Mouse (Mus musculus) mesoderm, embryonic 11.5 days (tissue): ENCODE measurements around the gene Gm20696.

Source experiments
- DNase-seq: peaks from one replicate; pipeline ENCODE4 v3.0.0-alpha.2; 2012; ENCODE audit warnings: low read depth, low spot score

The Gm20696 gene

GRCm38 (mm10) chr6:99666318-99667171, at the start of gene Gm20696, which contains the start of gene Eif4e3:
Gene Gm20696, minus strand, starts transcription at chr6:99666797.
Gene Eif4e3, minus strand, starts transcription at chr6:99666771.
- peak; percentile 66 for DNase-seq

DNA sequence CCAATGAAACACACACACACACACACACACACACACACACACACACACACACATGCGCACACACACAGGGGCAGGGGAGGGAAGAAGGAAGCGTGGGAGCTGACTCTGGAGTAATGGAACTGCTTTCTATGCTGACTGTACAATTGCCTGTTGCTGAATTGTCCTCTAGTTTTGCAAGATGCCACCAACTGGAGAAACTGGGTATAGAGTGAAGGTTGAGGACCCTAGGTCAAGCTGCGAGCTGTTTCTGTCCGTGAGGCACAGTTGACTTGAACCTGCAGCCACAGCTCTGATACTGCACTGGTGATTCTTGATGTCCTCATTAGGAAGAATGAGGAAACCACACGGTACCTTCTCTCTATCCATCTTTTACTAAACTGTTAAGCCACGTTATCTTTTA, 49.3 kb upstream of the Gm20696 start:
- DNase-seq: no peak

GRCm38 (mm10) chr6:99715191-99715590, 48.6 kb upstream of the Gm20696 start:
- DNase-seq: no peak

GRCm38 (mm10) chr6:99713256-99713655, 46.7 kb upstream of the Gm20696 start:
- DNase-seq: no peak

GRCm38 (mm10) chr6:99711576-99712101, 45.0 kb upstream of the Gm20696 start:
- no peak for DNase-seq

GRCm38 (mm10) chr6:99700484-99700883, 33.9 kb upstream of the Gm20696 start:
- DNase-seq: no peak

DNA sequence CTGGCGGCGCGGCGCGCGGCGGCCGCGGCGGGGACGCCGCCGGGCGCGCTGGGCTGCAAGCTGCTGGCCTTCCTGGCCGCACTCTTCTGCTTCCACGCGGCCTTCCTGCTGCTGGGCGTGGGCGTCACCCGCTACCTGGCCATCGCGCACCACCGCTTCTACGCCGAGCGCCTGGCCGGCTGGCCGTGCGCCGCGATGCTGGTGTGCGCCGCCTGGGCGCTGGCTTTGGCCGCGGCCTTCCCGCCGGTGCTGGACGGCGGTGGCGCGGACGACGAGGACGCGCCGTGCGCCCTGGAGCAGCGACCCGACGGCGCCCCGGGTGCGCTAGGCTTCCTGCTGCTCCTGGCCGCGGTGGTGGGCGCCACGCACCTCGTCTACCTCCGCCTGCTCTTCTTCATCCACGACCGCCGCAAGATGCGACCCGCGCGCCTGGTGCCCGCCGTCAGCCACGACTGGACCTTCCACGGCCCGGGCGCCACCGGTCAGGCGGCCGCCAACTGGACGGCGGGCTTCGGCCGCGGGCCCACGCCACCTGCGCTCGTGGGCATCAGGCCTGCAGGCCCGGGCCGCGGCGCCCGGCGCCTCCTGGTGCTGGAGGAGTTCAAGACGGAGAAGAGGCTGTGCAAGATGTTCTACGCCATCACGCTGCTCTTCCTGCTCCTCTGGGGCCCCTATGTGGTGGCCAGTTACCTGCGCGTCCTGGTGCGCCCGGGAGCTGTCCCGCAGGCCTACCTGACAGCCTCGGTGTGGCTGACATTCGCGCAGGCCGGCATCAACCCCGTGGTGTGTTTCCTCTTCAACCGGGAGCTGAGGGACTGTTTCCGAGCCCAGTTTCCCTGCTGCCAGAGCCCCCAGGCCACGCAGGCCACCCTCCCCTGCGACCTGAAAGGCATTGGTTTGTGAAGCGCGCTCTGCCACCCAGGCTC, 26.6 kb upstream of the Gm20696 start:
- peak; percentile 31 for DNase-seq

GRCm38 (mm10) chr6:99692206-99692915, 25.8 kb upstream of the Gm20696 start, which contains the start of gene Gpr27:
Gene Gpr27, plus strand, starts transcription at chr6:99692679.
- DNase-seq: peak; percentile 41

DNA sequence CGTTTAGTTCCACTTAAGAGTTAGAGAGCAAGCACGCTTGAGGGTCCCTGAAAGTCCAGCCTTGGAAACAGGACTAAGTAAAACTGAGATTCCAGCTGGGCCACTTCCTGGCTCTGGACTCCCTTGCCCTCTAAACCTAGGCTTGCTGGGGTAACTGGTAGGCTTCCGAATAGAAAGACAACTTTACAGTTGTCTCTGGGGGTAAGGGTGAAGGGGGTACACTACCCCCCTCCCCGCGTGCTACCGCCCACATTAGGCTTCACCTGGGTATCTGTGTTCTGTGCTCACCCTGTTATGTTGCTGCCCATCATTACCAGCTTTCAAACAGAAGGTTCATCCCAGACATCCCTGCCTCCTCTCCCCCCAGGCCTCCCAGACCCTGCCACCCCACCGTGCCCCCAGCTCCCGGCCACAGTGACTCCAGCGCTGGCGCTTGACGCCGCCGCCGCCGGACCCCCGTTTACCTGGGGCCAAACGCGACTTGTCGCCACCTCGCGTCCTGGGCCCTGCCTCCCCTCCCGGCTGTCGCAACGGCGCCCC, 25.1 kb upstream of the Gm20696 start:
- peak; percentile 7 for DNase-seq

- no peak for DNase-seq
These were observed 21.9 kb upstream of the Gm20696 start for GRCm38 (mm10) chr6:99688513-99688912.

GRCm38 (mm10) chr6:99684899-99685298, 18.3 kb upstream of the Gm20696 start:
- DNase-seq: peak; percentile 45

- no peak for DNase-seq
These were observed 17.4 kb upstream of the Gm20696 start for GRCm38 (mm10) chr6:99683974-99684373.

- DNase-seq: no peak
These were observed 11.5 kb upstream of the Gm20696 start for GRCm38 (mm10) chr6:99678108-99678507.

DNA sequence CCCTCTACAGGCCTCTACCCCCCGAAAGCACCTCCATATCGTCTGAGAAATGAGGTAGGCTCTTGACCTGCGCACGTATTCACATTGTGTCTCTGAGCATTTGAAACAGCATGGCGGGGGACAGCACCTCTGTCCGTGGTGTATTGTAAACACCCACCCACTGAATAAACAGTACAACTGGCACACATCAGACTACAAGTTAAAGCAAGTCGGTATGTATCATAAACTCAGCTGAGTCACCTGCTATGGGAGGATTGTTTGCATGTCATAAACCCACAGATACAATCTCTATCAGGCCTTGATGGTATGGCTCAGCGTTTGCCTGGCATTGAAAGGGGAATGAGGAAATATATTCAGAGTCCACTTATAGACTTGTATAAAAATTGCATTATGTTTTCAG, 10.7 kb upstream of the Gm20696 start:
- DNase-seq: no peak

DNA sequence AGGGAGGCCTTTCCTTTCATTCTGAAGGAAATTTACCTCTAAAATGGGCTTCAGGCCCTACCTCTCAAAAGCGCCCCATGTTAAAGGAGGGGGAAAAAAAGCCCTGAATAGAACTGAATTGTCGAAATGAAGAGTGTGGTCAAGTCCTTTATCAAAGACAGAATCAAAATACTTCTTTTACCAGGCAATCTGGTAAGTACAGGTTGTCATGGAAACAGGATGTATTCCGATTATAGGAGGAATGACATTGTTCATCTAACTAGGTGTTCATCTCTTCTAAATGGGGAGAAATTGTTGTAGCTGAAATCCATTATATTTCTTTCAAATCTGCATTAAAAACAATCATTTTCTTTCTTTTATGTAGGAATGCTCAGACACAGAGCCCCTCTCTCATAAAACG, 7.9 kb upstream of the Gm20696 start:
- DNase-seq: no peak

DNA sequence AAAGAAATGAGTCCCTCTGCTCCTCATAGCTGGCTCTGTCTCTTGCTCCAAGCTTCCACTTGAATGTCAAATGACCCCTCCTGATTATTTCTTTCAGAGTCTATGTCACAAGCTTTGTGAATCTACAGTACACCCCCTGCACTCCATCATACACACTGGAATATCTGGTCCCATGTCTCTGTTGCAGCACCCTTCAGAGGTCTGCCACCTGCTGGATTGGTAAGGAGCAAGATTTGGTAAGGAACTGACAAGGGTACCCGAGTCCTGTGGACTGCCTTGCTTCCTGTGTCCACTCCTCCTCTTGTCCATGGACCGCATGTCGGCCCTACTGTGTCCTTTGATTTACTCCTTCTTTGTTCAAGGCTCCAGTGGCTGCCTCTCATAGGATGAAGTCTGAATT, 5.2 kb upstream of the Gm20696 start:
- DNase-seq: no peak

- peak; percentile 73 for DNase-seq
These were observed 4.0 kb upstream of the Gm20696 start for GRCm38 (mm10) chr6:99670481-99671119.

DNA sequence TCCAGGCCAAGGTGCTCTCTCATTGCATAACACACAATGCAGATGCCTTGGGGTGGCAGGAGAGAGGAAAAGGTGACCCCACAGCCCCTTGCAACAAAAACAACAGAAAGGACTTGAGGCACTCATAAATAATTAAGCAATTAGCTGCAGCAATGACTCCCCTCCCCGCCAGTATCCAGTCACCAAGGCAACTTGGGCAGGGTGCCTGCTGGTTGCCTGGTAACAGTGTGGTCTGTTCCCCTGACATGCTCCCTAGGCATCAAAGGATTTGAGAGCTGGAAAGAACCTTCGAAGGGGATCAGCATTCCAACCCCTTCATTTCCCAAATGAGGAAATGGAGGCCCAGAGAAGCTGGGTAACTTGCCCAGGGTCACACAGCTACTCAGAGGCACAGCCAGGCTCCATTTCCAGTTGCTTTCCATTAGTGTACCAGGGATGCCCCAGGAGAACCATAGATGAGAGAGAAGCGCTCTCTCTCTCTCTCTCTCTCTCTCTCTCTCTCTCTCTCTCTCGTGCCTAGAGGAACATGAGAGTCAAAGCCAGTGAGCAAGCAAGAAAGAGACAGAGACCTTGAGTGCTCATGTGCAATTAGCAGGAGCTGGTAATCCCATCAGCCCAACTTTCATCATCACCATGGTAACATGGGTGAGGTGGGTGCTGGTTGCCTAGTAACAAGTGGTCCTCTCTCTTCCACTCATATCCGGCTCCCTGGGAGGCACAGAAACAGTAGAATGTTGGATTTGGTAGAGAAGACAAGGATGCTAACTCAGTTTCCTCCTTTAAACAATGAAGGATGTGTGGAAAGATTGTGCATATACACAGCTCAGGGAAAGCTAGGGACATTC, 3.1 kb upstream of the Gm20696 start:
- peak; percentile 53 for DNase-seq

DNA sequence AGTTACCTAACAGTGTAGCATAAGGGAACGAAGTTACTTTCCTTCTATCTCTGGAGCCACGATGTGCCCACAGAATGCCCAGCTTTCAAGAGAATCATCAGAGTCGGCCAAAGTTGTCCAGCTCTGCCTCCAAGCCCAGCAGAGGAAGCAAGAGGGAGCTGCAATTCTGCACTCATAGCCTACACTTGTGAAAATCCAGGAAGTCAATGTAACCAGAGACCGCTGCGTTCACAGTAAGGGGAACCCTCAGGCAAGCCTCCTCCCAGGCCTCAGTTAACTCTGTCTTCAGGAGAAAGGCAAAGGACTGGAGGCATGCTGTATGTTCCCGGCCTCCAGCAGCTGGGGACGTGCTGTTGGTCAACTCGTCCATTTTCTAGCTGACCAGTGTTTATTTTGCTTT, 693 bp upstream of the Gm20696 start:
- DNase-seq: no peak
